Mouse (Mus musculus): ENCODE data around the gene Aicda. TPM values are rescaled to one million over a fixed set of nuclear protein-coding genes. Genes with fewer than 3 reads are reported as not detected.

Gene Aicda
- polyA plus RNA-seq, 1 experiment from 2014 or later = not detected

GRCm38 (mm10) chr6:122598436-122598835 is 44.8 kb downstream of the Aicda start:
- Histone ChIP-seq H3K27ac (no peak overlapping the region), H3K4me3 (replicated peaks; ENCODE audit: low read depth, low read length) (no peak overlapping the region), H3K4me1 (replicated peaks; ENCODE audit: insufficient read depth, low read length) (no peaks in the 10 kb centered on the region), H3K36me3 (ENCODE audit: insufficient read depth, low read length) (no peaks in the 10 kb centered on the region), H3K27me3 (ENCODE audit: insufficient read depth, low read length) (no peaks in the 10 kb centered on the region), H3K4me2 (ENCODE audit: low read length) (no peak overlapping the region), H3K9me3 (replicated peaks; ENCODE audit: low read length) (no peaks in the 10 kb centered on the region), H3K9ac (ENCODE audit: low read depth, low read length) (no peak overlapping the region)
- no peak for TF ChIP-seq CTCF (IDR thresholded peaks at IDR 0.05; ENCODE audit: low read depth)
- ATAC-seq (replicated peaks; ENCODE audit: low FRiP score, low read depth) (no peak), DNase-seq (ENCODE audit: low spot score) (no peak)
- WGBS = 85% methylated on average over 6 of the region's 6 CpGs

- H3K27ac ChIP-seq = no peak overlapping the region
- H3K4me1 ChIP-seq (replicated peaks; ENCODE audit: insufficient read depth, low read length) = no peaks in the 10 kb centered on the region
- H3K9ac ChIP-seq (ENCODE audit: low read depth, low read length) = no peak overlapping the region
- no peak for DNase-seq (ENCODE audit: low spot score)
- no peaks in the 10 kb centered on the region for H3K36me3 ChIP-seq (ENCODE audit: insufficient read depth, low read length)
- H3K4me3 ChIP-seq (replicated peaks; ENCODE audit: low read depth, low read length) = no peak overlapping the region
- no peak overlapping the region for H3K4me2 ChIP-seq (ENCODE audit: low read length)
- 89% methylated on average over 9 of the region's 9 CpGs for WGBS
- TF ChIP-seq CTCF (IDR thresholded peaks at IDR 0.05; ENCODE audit: low read depth) = no peak
- no peak for ATAC-seq (replicated peaks; ENCODE audit: low FRiP score, low read depth)
- no peaks in the 10 kb centered on the region for H3K27me3 ChIP-seq (ENCODE audit: insufficient read depth, low read length)
- no peaks in the 10 kb centered on the region for H3K9me3 ChIP-seq (replicated peaks; ENCODE audit: low read length)
Observed at GRCm38 (mm10) chr6:122599054-122599737, 45.6 kb downstream of the Aicda start.

GRCm38 (mm10) chr6:122600066-122600646 is 46.6 kb downstream of the Aicda start:
- no peaks in the 10 kb centered on the region for H3K4me1 ChIP-seq (replicated peaks; ENCODE audit: insufficient read depth, low read length)
- no peak for TF ChIP-seq CTCF (IDR thresholded peaks at IDR 0.05; ENCODE audit: low read depth)
- no peak overlapping the region for H3K9ac ChIP-seq (ENCODE audit: low read depth, low read length)
- H3K4me2 ChIP-seq (ENCODE audit: low read length) = no peak overlapping the region
- no peaks in the 10 kb centered on the region for H3K36me3 ChIP-seq (ENCODE audit: insufficient read depth, low read length)
- H3K9me3 ChIP-seq (replicated peaks; ENCODE audit: low read length) = no peaks in the 10 kb centered on the region
- DNase-seq (ENCODE audit: low spot score) (no peak), ATAC-seq (replicated peaks; ENCODE audit: low FRiP score, low read depth) (no peak)
- H3K27ac ChIP-seq = no peak overlapping the region
- no peaks in the 10 kb centered on the region for H3K27me3 ChIP-seq (ENCODE audit: insufficient read depth, low read length)
- H3K4me3 ChIP-seq (replicated peaks; ENCODE audit: low read depth, low read length) = no peak overlapping the region
- WGBS = 86% methylated on average over 7 of the region's 7 CpGs

GRCm38 (mm10) chr6:122601031-122601430 is 47.4 kb downstream of the Aicda start:
- no peak for DNase-seq (ENCODE audit: low spot score)
- H3K27me3 ChIP-seq (ENCODE audit: insufficient read depth, low read length) = no peaks in the 10 kb centered on the region
- H3K9ac ChIP-seq (ENCODE audit: low read depth, low read length) = no peak overlapping the region
- H3K27ac ChIP-seq = no peak overlapping the region
- no peaks in the 10 kb centered on the region for H3K9me3 ChIP-seq (replicated peaks; ENCODE audit: low read length)
- TF ChIP-seq CTCF (IDR thresholded peaks at IDR 0.05; ENCODE audit: low read depth) = no peak
- H3K4me3 ChIP-seq (replicated peaks; ENCODE audit: low read depth, low read length) = no peak overlapping the region
- 87% methylated on average over 4 of the region's 4 CpGs for WGBS
- H3K4me1 ChIP-seq (replicated peaks; ENCODE audit: insufficient read depth, low read length) = no peaks in the 10 kb centered on the region
- no peak for ATAC-seq (replicated peaks; ENCODE audit: low FRiP score, low read depth)
- no peaks in the 10 kb centered on the region for H3K36me3 ChIP-seq (ENCODE audit: insufficient read depth, low read length)
- no peak overlapping the region for H3K4me2 ChIP-seq (ENCODE audit: low read length)

- no peaks in the 10 kb centered on the region for H3K4me1 ChIP-seq (replicated peaks; ENCODE audit: insufficient read depth, low read length)
- peak overlapping the region; percentile 56 for H3K4me3 ChIP-seq (replicated peaks; ENCODE audit: low read depth, low read length)
- H3K27me3 ChIP-seq (ENCODE audit: insufficient read depth, low read length) = no peaks in the 10 kb centered on the region
- WGBS = 88% methylated on average over 3 of the region's 3 CpGs
- no peaks in the 10 kb centered on the region for H3K9me3 ChIP-seq (replicated peaks; ENCODE audit: low read length)
- no peak overlapping the region for H3K27ac ChIP-seq
- DNase-seq (ENCODE audit: low spot score) (no peak), ATAC-seq (replicated peaks; ENCODE audit: low FRiP score, low read depth) (no peak)
- no peaks in the 10 kb centered on the region for H3K36me3 ChIP-seq (ENCODE audit: insufficient read depth, low read length)
- peak overlapping the region; percentile 72 for H3K4me2 ChIP-seq (ENCODE audit: low read length)
- no peak for TF ChIP-seq CTCF (IDR thresholded peaks at IDR 0.05; ENCODE audit: low read depth)
- no peak overlapping the region for H3K9ac ChIP-seq (ENCODE audit: low read depth, low read length)
Observed at GRCm38 (mm10) chr6:122601615-122602014, 48.0 kb downstream of the Aicda start.

GRCm38 (mm10) chr6:122602242-122602991 is 48.8 kb downstream of the Aicda start, which contains the start of gene Apobec1:
TSS of gene Apobec1 (minus strand) at chr6:122602444.
- H3K4me3 ChIP-seq (replicated peaks; ENCODE audit: low read depth, low read length) = peak within 1 kb of the TSS; percentile 56
- H3K9me3 ChIP-seq (replicated peaks; ENCODE audit: low read length) = no peaks in the 10 kb centered on the region
- no peaks in the 10 kb centered on the region for H3K27me3 ChIP-seq (ENCODE audit: insufficient read depth, low read length)
- peak within 1 kb of the TSS; percentile 56 for H3K9ac ChIP-seq (ENCODE audit: low read depth, low read length)
- peak within 1 kb of the TSS; percentile 72 for H3K4me2 ChIP-seq (ENCODE audit: low read length)
- peak within 1 kb of the TSS; percentile 77 for H3K27ac ChIP-seq
- H3K36me3 ChIP-seq (ENCODE audit: insufficient read depth, low read length) = no peaks in the 10 kb centered on the region
- H3K4me1 ChIP-seq (replicated peaks; ENCODE audit: insufficient read depth, low read length) = no peaks in the 10 kb centered on the region
- TF ChIP-seq CTCF (IDR thresholded peaks at IDR 0.05; ENCODE audit: low read depth) = no peak
- WGBS = 4% methylated on average over 22 of the region's 22 CpGs
- DNase-seq (ENCODE audit: low spot score) (peak; percentile 89), ATAC-seq (replicated peaks; ENCODE audit: low FRiP score, low read depth) (peak; percentile 65; the same call in 1 of the 2 replicates)
